ENCODE assay signal across 13 mouse cellular contexts in the genomic region with DNA sequence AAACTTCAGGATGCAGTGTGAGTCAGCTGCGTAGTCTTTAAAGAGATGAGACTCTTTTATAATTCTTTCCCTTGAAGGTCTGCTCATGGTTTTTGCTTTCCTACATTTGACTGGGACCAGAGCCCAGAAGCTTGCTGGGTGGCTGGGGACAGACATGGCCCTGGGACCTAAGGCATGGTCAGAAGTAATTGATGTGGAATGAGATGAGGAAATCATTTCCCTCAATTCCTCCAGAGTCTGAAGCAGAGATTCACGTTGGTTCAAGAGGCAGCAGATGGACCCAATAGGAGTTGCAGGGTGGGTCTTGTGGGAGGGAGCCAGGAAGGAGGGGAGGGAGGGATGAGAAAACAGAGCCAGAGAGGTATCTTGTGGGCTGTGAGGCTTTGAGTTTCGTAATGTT.
A peak's percentile ranks its signal among the peaks of the same experiment; 100 is the strongest.
DNase-seq lines count a peak whose midpoint lies in the region; TF ChIP-seq lines count a peak whose summit lies in the region.
"Had no signal": no experiment of that assay in that cellular context is flagged by ENCODE, and none has a peak within 500 bp of the region (broad histone marks: within the 10 kb centered on the region; RNA-seq: fewer than 3 reads in every experiment).

No protein-coding gene starts in this region.

- H3K4me3 ChIP-seq in layer of hippocampus, adult 2 months, result no peak overlapping the region
- H3K4me3 ChIP-seq: embryonic facial prominence, embryonic 15.5 days; heart, adult 2 months; limb, embryonic 13.5 days had no signal

- H3K27ac ChIP-seq in layer of hippocampus, adult 2 months, result peak overlapping the region; percentile 43; the same call in 1 of the 2 replicates
- H3K27ac ChIP-seq: embryonic facial prominence, embryonic 15.5 days; heart, adult 2 months had no signal

- intact Hi-C loops in gastrocnemius, postnatal 14 days (cut with DNase I; ENCODE audit: low total_unique reads), result no loop called here
- intact Hi-C loops in gastrocnemius, postnatal 36 days (cut with DNase I), result no loop called here

- DNase-seq in gastrocnemius, postnatal 14 days, result peak; percentile 25
- DNase-seq in gastrocnemius, postnatal 36 days, result no peak
- no peak for DNase-seq in layer of hippocampus, adult 2 months (ENCODE audit: low spot score in 2 of 2)
- DNase-seq in layer of hippocampus, postnatal 14 days (ENCODE audit: low spot score in 2 of 2), result no peak
- DNase-seq in adipocyte (ENCODE audit: low spot score), result peak; percentile 4
- peak; percentile 53 for DNase-seq in cerebellum, postnatal 25 days
- DNase-seq in retina, embryonic 14.5 days (ENCODE audit: low spot score), result no peak
- DNase-seq: adrenal gland, postnatal 36 days; heart, adult 2 months; kidney, postnatal 25 days; lung, embryonic 14.5 days had no signal

- no peak for TF ChIP-seq CTCF in layer of hippocampus, adult 2 months (conservative IDR thresholded peaks at IDR 0.05)

Comparison
In these comparisons a context has a peak if more than half of its experiments do, and no peak if none do; other contexts are left out.
1. DNase-seq: peak in gastrocnemius, postnatal 14 days (single experiment), adipocyte (single experiment) and cerebellum, postnatal 25 days (2 of 2); none in gastrocnemius, postnatal 36 days (0 of 2), layer of hippocampus, adult 2 months (0 of 2), layer of hippocampus, postnatal 14 days (0 of 2) and retina, embryonic 14.5 days (single experiment).